In genomic region chr4:62744985-62745638, GRCm38 (mm10) we compare ENCODE assay signal across 19 mouse cellular contexts.
DNase-seq lines count a peak whose midpoint lies in the region; ATAC-seq and TF ChIP-seq lines count a peak whose summit lies in the region.
"Had no signal": no experiment of that assay in that cellular context is flagged by ENCODE, and none has a peak within 500 bp of the region (broad histone marks: within the 10 kb centered on the region; RNA-seq: fewer than 3 reads in every experiment).

No protein-coding gene starts in this region.

- H3K27ac ChIP-seq in hindbrain, embryonic 10.5 days: peak overlapping the region; percentile 66
- no peak overlapping the region for H3K27ac ChIP-seq in hindbrain, postnatal 0 days
- no peak overlapping the region for H3K27ac ChIP-seq in neural tube, embryonic 14.5 days (ENCODE audit: low read depth, low read length)
- no peak overlapping the region for H3K27ac ChIP-seq in neural tube, embryonic 15.5 days (replicated peaks)
- peak overlapping the region; percentile 66 for H3K27ac ChIP-seq in limb, embryonic 10.5 days

- H3K36me3 ChIP-seq in hindbrain, embryonic 10.5 days: no peaks in the 10 kb centered on the region
- no peaks in the 10 kb centered on the region for H3K36me3 ChIP-seq in hindbrain, postnatal 0 days (ENCODE audit: insufficient read depth, low read length)
- H3K36me3 ChIP-seq in neural tube, embryonic 14.5 days (ENCODE audit: control insufficient read depth, insufficient read depth, low read length): no peaks in the 10 kb centered on the region
- no peaks in the 10 kb centered on the region for H3K36me3 ChIP-seq in neural tube, embryonic 15.5 days
- H3K36me3 ChIP-seq in limb, embryonic 10.5 days: no peaks in the 10 kb centered on the region

- ATAC-seq in hindbrain, postnatal 0 days: no peak
- peak; percentile 19; the same call in 1 of the 2 replicates for ATAC-seq in neural tube, embryonic 14.5 days (ENCODE audit: low read depth)
- ATAC-seq in neural tube, embryonic 15.5 days (ENCODE audit: low FRiP score): no peak
- ATAC-seq: forebrain, postnatal 0 days; inflammation-experienced regulatory T-cells, adult 6 months had no signal

- H3K9me3 ChIP-seq in hindbrain, embryonic 10.5 days: no peaks in the 10 kb centered on the region
- no peaks in the 10 kb centered on the region for H3K9me3 ChIP-seq in hindbrain, postnatal 0 days (ENCODE audit: low read length)
- H3K9me3 ChIP-seq in neural tube, embryonic 14.5 days (ENCODE audit: control insufficient read depth, low read length): no peaks in the 10 kb centered on the region
- no peaks in the 10 kb centered on the region for H3K9me3 ChIP-seq in neural tube, embryonic 15.5 days (replicated peaks)
- no peaks in the 10 kb centered on the region for H3K9me3 ChIP-seq in limb, embryonic 10.5 days (replicated peaks)

- intact Hi-C loops in left cerebral cortex, postnatal 14 days (cut with DNase I): no loop called here

- H3K9ac ChIP-seq in hindbrain, postnatal 0 days (replicated peaks; ENCODE audit: low read length): no peak overlapping the region
- no peak overlapping the region for H3K9ac ChIP-seq in neural tube, embryonic 14.5 days (replicated peaks; ENCODE audit: low read depth, low read length)
- no peak overlapping the region for H3K9ac ChIP-seq in neural tube, embryonic 15.5 days (replicated peaks)
- H3K9ac ChIP-seq: forebrain, postnatal 0 days had no signal

- WGBS in hindbrain, embryonic 10.5 days: 44% methylated on average over 1 of the region's 1 CpGs
- 72% methylated on average over 1 of the region's 1 CpGs for whole genome bisulfite sequencing in hindbrain, postnatal 0 days
- WGBS in neural tube, embryonic 14.5 days: 67% methylated on average over 1 of the region's 1 CpGs
- 65% methylated on average over 1 of the region's 1 CpGs for WGBS in neural tube, embryonic 15.5 days
- 41% methylated on average over 1 of the region's 1 CpGs for WGBS in limb, embryonic 10.5 days

- no peaks in the 10 kb centered on the region for H3K27me3 ChIP-seq in hindbrain, embryonic 10.5 days (ENCODE audit: insufficient read depth, poor library complexity, severe bottlenecking)
- H3K27me3 ChIP-seq in hindbrain, postnatal 0 days (ENCODE audit: insufficient read depth, low read length): no peaks in the 10 kb centered on the region
- H3K27me3 ChIP-seq in neural tube, embryonic 14.5 days (ENCODE audit: control insufficient read depth, insufficient read depth, low read length): no peaks in the 10 kb centered on the region
- H3K27me3 ChIP-seq in neural tube, embryonic 15.5 days (replicated peaks): no peaks in the 10 kb centered on the region
- H3K27me3 ChIP-seq in limb, embryonic 10.5 days (ENCODE audit: low read depth, poor library complexity, severe bottlenecking): no peaks in the 10 kb centered on the region

- no peak overlapping the region for H3K4me3 ChIP-seq in hindbrain, embryonic 10.5 days
- H3K4me3 ChIP-seq in hindbrain, postnatal 0 days (ENCODE audit: low read length): no peak overlapping the region
- H3K4me3 ChIP-seq in neural tube, embryonic 14.5 days (ENCODE audit: low read depth, low read length): no peak overlapping the region
- no peak overlapping the region for H3K4me3 ChIP-seq in neural tube, embryonic 15.5 days (replicated peaks)
- no peak overlapping the region for H3K4me3 ChIP-seq in limb, embryonic 10.5 days
- H3K4me3 ChIP-seq: erythroblast, embryonic 14.5 days had no signal

- no peak for DNase-seq in hindbrain, embryonic 10.5 days (ENCODE audit: low spot score)
- no peak for DNase-seq in hindbrain, postnatal 0 days (ENCODE audit: low spot score)
- no peak for DNase-seq in limb, embryonic 10.5 days (ENCODE audit: low spot score)
- DNase-seq in spleen, postnatal 4 days (ENCODE audit: low spot score in 2 of 2): no peak
- DNase-seq in retina, embryonic 14.5 days (ENCODE audit: low spot score): no peak
- no peak for DNase-seq in left cerebral cortex, postnatal 14 days (ENCODE audit: low spot score in 2 of 2)
- DNase-seq: B cell, adult 2 months; cerebellum, adult 11-12 months; cerebellum, postnatal 36 days; forebrain, postnatal 0 days; gastrocnemius, postnatal 14 days; heart, postnatal 36 days; right cerebral cortex, adult 18-20 months had no signal

- no peak for TF ChIP-seq CTCF in hindbrain, postnatal 0 days (IDR thresholded peaks at IDR 0.05; ENCODE audit: low read depth)

- H3K4me2 ChIP-seq in hindbrain, postnatal 0 days (ENCODE audit: low read depth, low read length): no peak overlapping the region
- no peak overlapping the region for H3K4me2 ChIP-seq in neural tube, embryonic 14.5 days (ENCODE audit: low read depth, low read length)
- H3K4me2 ChIP-seq in neural tube, embryonic 15.5 days: no peak overlapping the region
- H3K4me2 ChIP-seq: heart, embryonic 11.5 days; liver, embryonic 11.5 days had no signal

- H3K4me1 ChIP-seq in hindbrain, embryonic 10.5 days (replicated peaks): peaks cover 57% of the 10 kb centered on the region
- 0 out of 2 replicates have a peak, but pooled peaks cover 3% of the 10 kb centered on the region for H3K4me1 ChIP-seq in hindbrain, postnatal 0 days (ENCODE audit: insufficient read depth, low read length)
- H3K4me1 ChIP-seq in neural tube, embryonic 14.5 days (ENCODE audit: control insufficient read depth, insufficient read depth, low read length): 0 out of 2 replicates have a peak, but pooled peaks cover 2% of the 10 kb centered on the region
- peaks cover 9% of the 10 kb centered on the region for H3K4me1 ChIP-seq in neural tube, embryonic 15.5 days
- peaks cover 57% of the 10 kb centered on the region for H3K4me1 ChIP-seq in limb, embryonic 10.5 days

Comparison
In these comparisons a context has a peak if more than half of its experiments do, and no peak if none do; other contexts are left out.
1. H3K27ac ChIP-seq: peak in hindbrain, embryonic 10.5 days (single experiment) and limb, embryonic 10.5 days (single experiment); none in hindbrain, postnatal 0 days (single experiment), neural tube, embryonic 14.5 days (single experiment) and neural tube, embryonic 15.5 days (single experiment).